Mouse (Mus musculus) spleen, adult 2 months (tissue): Measurements from ENCODE around the gene Tmem104.

Experiments
- CTCF ChIP-seq: fragments of 200-500 bp; IDR thresholded peaks from 2 replicates; pipeline ENCODE4 v1.5.1; 2011; ENCODE audit warnings: mild to moderate bottlenecking, inconsistent platforms; ENCODE audit not compliant: insufficient read depth, insufficient read length, insufficient replicate concordance; ENCODE audit errors: extremely low read depth
- POLR2A ChIP-seq: fragments of 200-500 bp; IDR thresholded peaks from 2 replicates; pipeline ENCODE4 v1.6.1; 2011; ENCODE audit warnings: low read depth, low read length, inconsistent platforms

DNA sequence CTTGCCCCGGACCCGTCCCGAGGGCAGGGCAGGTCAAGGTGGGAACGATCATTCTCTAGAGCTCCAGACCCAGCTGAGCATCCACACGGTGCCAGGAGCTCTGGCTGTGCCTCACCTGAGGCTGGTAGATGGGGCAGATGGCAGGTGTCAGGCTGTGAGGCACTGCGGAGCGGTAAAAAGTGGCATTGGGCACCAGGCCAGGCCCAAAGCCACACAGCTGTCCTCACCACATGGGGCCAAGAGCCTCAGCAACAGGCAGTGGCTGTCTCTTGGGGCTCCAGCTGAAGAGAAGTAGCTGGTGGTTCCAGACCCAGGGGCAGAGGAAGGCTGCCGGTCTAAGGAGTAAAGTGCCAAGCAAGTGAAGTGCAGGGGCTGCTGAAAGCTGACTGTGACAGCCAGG is 59.1 kb downstream of the Tmem104 start:
- TF ChIP-seq CTCF: no peak
- TF ChIP-seq POLR2A: no peak
